Comparison of ENCODE assay signal across 14 mouse cellular contexts in genomic region chr10:42634122-42634720, GRCm38 (mm10). TPM values are rescaled to one million over a fixed set of nuclear protein-coding genes. Genes with fewer than 3 reads are reported as not detected.
DNase-seq lines count a peak whose midpoint lies in the region; ATAC-seq and TF ChIP-seq lines count a peak whose summit lies in the region.
"Had no signal": no experiment of that assay in that cellular context is flagged by ENCODE, and none has a peak within 500 bp of the region (broad histone marks: within the 10 kb centered on the region; RNA-seq: fewer than 3 reads in every experiment).

No protein-coding gene starts in this region.

- H3K9ac ChIP-seq in heart, postnatal 0 days (replicated peaks; ENCODE audit: low read depth, low read length) = no peak overlapping the region
- no peak overlapping the region for H3K9ac ChIP-seq in limb, embryonic 11.5 days (ENCODE audit: low read length)
- H3K9ac ChIP-seq in hindbrain, embryonic 16.5 days (ENCODE audit: low read depth, low read length) = no peak overlapping the region

- intact Hi-C loops in heart, postnatal 10 days (cut with DNase I) = loop anchor here (10.0 kb wide), 1 partner anchor 649 kb away; no protein-coding TSS in a partner anchor

- H3K9me3 ChIP-seq in heart, postnatal 0 days (replicated peaks; ENCODE audit: control insufficient read depth, low read length) = no peaks in the 10 kb centered on the region
- H3K9me3 ChIP-seq in embryonic facial prominence, embryonic 10.5 days = no peaks in the 10 kb centered on the region
- no peaks in the 10 kb centered on the region for H3K9me3 ChIP-seq in limb, embryonic 11.5 days (ENCODE audit: control insufficient read depth, low read length)
- no peaks in the 10 kb centered on the region for H3K9me3 ChIP-seq in hindbrain, embryonic 16.5 days (ENCODE audit: control insufficient read depth, low read length)

- no peak for DNase-seq in heart, postnatal 0 days (ENCODE audit: low spot score)
- DNase-seq in heart, postnatal 10 days = no peak
- DNase-seq in MN1 (ENCODE audit: low spot score) = peak; percentile 69
- DNase-seq in embryonic facial prominence, embryonic 10.5 days (ENCODE audit: low spot score) = peak; percentile 42
- peak; percentile 43 for DNase-seq in limb, embryonic 11.5 days (ENCODE audit: low spot score)
- no peak for DNase-seq in right cerebral cortex, adult 2 months (ENCODE audit: low spot score in 2 of 2)
- DNase-seq in frontal cortex, postnatal 14 days (ENCODE audit: low spot score in 2 of 2) = no peak
- DNase-seq: layer of hippocampus, postnatal 36 days; lung, postnatal 10 days had no signal

- 1% methylated on average over 8 of the region's 8 CpGs for WGBS in heart, postnatal 0 days
- under 1% methylated on average over 8 of the region's 8 CpGs for WGBS in embryonic facial prominence, embryonic 10.5 days
- 0% methylated on average over 8 of the region's 8 CpGs for WGBS in limb, embryonic 11.5 days
- 3% methylated on average over 8 of the region's 8 CpGs for WGBS in hindbrain, embryonic 16.5 days

- H3K4me1 ChIP-seq in heart, postnatal 0 days (ENCODE audit: control insufficient read depth, insufficient read depth) = peaks cover 25% of the 10 kb centered on the region
- peaks cover 62% of the 10 kb centered on the region for H3K4me1 ChIP-seq in embryonic facial prominence, embryonic 10.5 days
- H3K4me1 ChIP-seq in limb, embryonic 11.5 days (ENCODE audit: control insufficient read depth, insufficient read depth, low read length) = peaks cover 4% of the 10 kb centered on the region; the same call in 1 of the 2 replicates
- peaks cover 11% of the 10 kb centered on the region for H3K4me1 ChIP-seq in hindbrain, embryonic 16.5 days (ENCODE audit: control insufficient read depth, insufficient read depth, low read depth, low read length)

- no peak overlapping the region; the same call in 1 of the 2 replicates for H3K4me2 ChIP-seq in heart, postnatal 0 days (ENCODE audit: low read depth, low read length)
- H3K4me2 ChIP-seq in limb, embryonic 11.5 days (ENCODE audit: low read depth, severe bottlenecking) = no peak overlapping the region
- no peak overlapping the region for H3K4me2 ChIP-seq in hindbrain, embryonic 16.5 days (ENCODE audit: low read length)

- H3K4me3 ChIP-seq in heart, postnatal 0 days (ENCODE audit: low read depth, low read length) = peak overlapping the region; percentile 52
- no peak overlapping the region for H3K4me3 ChIP-seq in embryonic facial prominence, embryonic 10.5 days
- no peak overlapping the region for H3K4me3 ChIP-seq in limb, embryonic 11.5 days (ENCODE audit: low read depth, low read length)
- no peak overlapping the region for H3K4me3 ChIP-seq in hindbrain, embryonic 16.5 days (ENCODE audit: low read length)

- H3K27ac ChIP-seq in heart, postnatal 0 days (ENCODE audit: low read depth) = no peak overlapping the region
- no peak overlapping the region for H3K27ac ChIP-seq in embryonic facial prominence, embryonic 10.5 days (replicated peaks)
- no peak overlapping the region for H3K27ac ChIP-seq in limb, embryonic 11.5 days (replicated peaks; ENCODE audit: low read depth, low read length)
- no peak overlapping the region for H3K27ac ChIP-seq in hindbrain, embryonic 16.5 days (ENCODE audit: low read depth, low read length)

- TF ChIP-seq EP300 in heart, postnatal 0 days (IDR thresholded peaks at IDR 0.05; ENCODE audit: low read depth) = no peak

- TF ChIP-seq CTCF in heart, postnatal 0 days (IDR thresholded peaks at IDR 0.05; ENCODE audit: low read depth) = peak; percentile 6; the same call in 1 of the 2 replicates

- ATAC-seq in heart, postnatal 0 days (ENCODE audit: insufficient read depth, low read depth) = no peak
- no peak for ATAC-seq in limb, embryonic 11.5 days (ENCODE audit: insufficient number of reproducible peaks, low FRiP score, low TSS enrichment, low read depth)
- no peak for ATAC-seq in hindbrain, embryonic 16.5 days

- H3K36me3 ChIP-seq in heart, postnatal 0 days (replicated peaks; ENCODE audit: control insufficient read depth, insufficient read depth, low read length) = no peaks in the 10 kb centered on the region
- H3K36me3 ChIP-seq in embryonic facial prominence, embryonic 10.5 days (replicated peaks) = no peaks in the 10 kb centered on the region
- H3K36me3 ChIP-seq in limb, embryonic 11.5 days (ENCODE audit: control insufficient read depth, insufficient read depth, low read length) = no peaks in the 10 kb centered on the region
- no peaks in the 10 kb centered on the region for H3K36me3 ChIP-seq in hindbrain, embryonic 16.5 days (ENCODE audit: control insufficient read depth, insufficient read depth, low read length)

- peaks cover 93% of the 10 kb centered on the region for H3K27me3 ChIP-seq in heart, postnatal 0 days (ENCODE audit: control insufficient read depth, insufficient read depth, low read length)
- H3K27me3 ChIP-seq in embryonic facial prominence, embryonic 10.5 days (replicated peaks; ENCODE audit: low read depth, poor library complexity, severe bottlenecking) = peaks cover 98% of the 10 kb centered on the region
- H3K27me3 ChIP-seq in limb, embryonic 11.5 days (ENCODE audit: control insufficient read depth, insufficient read depth, low read length) = peaks cover 82% of the 10 kb centered on the region
- H3K27me3 ChIP-seq in hindbrain, embryonic 16.5 days (replicated peaks; ENCODE audit: control insufficient read depth, insufficient read depth, low read length) = peaks cover 45% of the 10 kb centered on the region

RNA-seq across cellular contexts. Expression of gene Ostm1, which starts 50.6 kb away (rescaled TPM):
- 13.8 and 26.7 TPM in 2 replicates for total RNA-seq in heart, postnatal 0 days (2014; rRNA removed; ENCODE audit: low replicate concordance)
- 17.7 and 20.2 TPM in 2 replicates for polyA plus RNA-seq in heart, postnatal 0 days (2015; fragmentation: Nextera tagmentation; extraction: Ambion mirVana)
- 10 to 100 TPM; 19.6 to 20.1 TPM for total RNA-seq in heart, postnatal 10 days (2021)
- polyA plus RNA-seq in embryonic facial prominence, embryonic 10.5 days (2016; fragmentation: Nextera tagmentation; extraction: Ambion mirVana) = 15.4 and 15.7 TPM in 2 replicates
- 8.0 and 8.2 TPM in 2 replicates for polyA plus RNA-seq in limb, embryonic 11.5 days (2014; fragmentation: Nextera tagmentation; extraction: Ambion mirVana)
- polyA plus RNA-seq in hindbrain, embryonic 16.5 days (2015; fragmentation: Nextera tagmentation; extraction: Ambion mirVana) = 36.4 and 38.4 TPM in 2 replicates

RNA-seq across cellular contexts. Expression of gene Nr2e1, which starts 50.8 kb away (rescaled TPM):
- not detected in 2 replicates for total RNA-seq in heart, postnatal 0 days (2014; rRNA removed; ENCODE audit: low replicate concordance)
- not detected in 2 replicates for polyA plus RNA-seq in heart, postnatal 0 days (2015; fragmentation: Nextera tagmentation; extraction: Ambion mirVana)
- total RNA-seq in heart, postnatal 10 days (2021) = not detected
- 10.4 and 11.5 TPM in 2 replicates for polyA plus RNA-seq in embryonic facial prominence, embryonic 10.5 days (2016; fragmentation: Nextera tagmentation; extraction: Ambion mirVana)
- not detected in 2 replicates for polyA plus RNA-seq in limb, embryonic 11.5 days (2014; fragmentation: Nextera tagmentation; extraction: Ambion mirVana)
- polyA plus RNA-seq in hindbrain, embryonic 16.5 days (2015; fragmentation: Nextera tagmentation; extraction: Ambion mirVana) = 0.13 and 0.99 TPM in 2 replicates
- total RNA-seq: common myeloid progenitor, adult 5-6 weeks; gastrocnemius, adult 18-20 months had no signal
- polyA plus RNA-seq: neural tube, embryonic 14.5 days; spleen, adult 2 months had no signal

Comparison
In these comparisons a context has a peak if more than half of its experiments do, and no peak if none do; other contexts are left out.
1. DNase-seq: peak in MN1 (single experiment), embryonic facial prominence, embryonic 10.5 days (single experiment) and limb, embryonic 11.5 days (single experiment); none in heart, postnatal 0 days (single experiment), heart, postnatal 10 days (0 of 2), right cerebral cortex, adult 2 months (0 of 2) and frontal cortex, postnatal 14 days (0 of 2).